Mouse (Mus musculus): ENCODE measurements at regions not wholly inside any gene's neighbourhood (a gene's known extent, or its start where the extent isn't known, plus 50 kb on each side); places are given as distances from the start of the nearest gene placed in this dataset.

DNA sequence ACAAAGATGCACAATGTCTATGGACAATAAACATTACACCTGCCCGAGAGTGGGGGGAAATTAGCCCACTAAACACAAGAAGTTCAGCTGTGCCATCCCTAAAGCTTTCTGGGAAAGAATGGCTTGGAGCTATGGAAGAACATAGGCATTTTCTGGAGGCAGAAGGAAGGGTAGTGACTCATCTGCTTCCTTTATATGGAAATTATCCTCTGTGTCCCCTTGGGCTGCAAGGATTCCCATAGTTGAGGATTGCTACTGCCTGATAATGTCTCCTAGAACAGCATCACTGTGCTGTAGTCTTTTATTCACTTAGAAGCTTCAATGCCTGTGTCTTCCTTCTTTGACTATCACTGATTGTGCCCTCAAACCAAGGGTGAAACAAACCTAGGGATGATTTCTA lies 157.3 kb upstream of the Rnd3 start:
- H3K4me1 ChIP-seq (ENCODE audit: control insufficient read depth in 2 of 2, insufficient read depth in 2 of 2, low read length in 2 of 2, poor library complexity in 1 of 2) = no peaks in the 10 kb centered on the region
- no peaks in the 10 kb centered on the region for H3K36me3 ChIP-seq (ENCODE audit: control insufficient read depth, insufficient read depth, low read length, poor library complexity, severe bottlenecking)
- no peak overlapping the region for H3K4me3 ChIP-seq (ENCODE audit: insufficient read depth in 1 of 2, low read depth in 1 of 2, low read length in 2 of 2, poor library complexity in 1 of 2, severe bottlenecking in 1 of 2)
- no peak for TF ChIP-seq MAFK (IDR thresholded peaks at IDR 0.05; ENCODE audit: insufficient read depth, low read depth, low read length)
- no peak for TF ChIP-seq ZNF384 (IDR thresholded peaks at IDR 0.05; ENCODE audit: low read depth, low read length)
- TF ChIP-seq ZC3H11A (IDR thresholded peaks at IDR 0.05; ENCODE audit: borderline replicate concordance, low read depth, low read length) = no peak
- H3K9me3 ChIP-seq (ENCODE audit: control insufficient read depth, insufficient read depth, low read depth, low read length) = no peaks in the 10 kb centered on the region
- in situ Hi-C loops (cut with MboI; ENCODE audit: low sequenced_read_pairs in 2 of 2, unreplicated experiment in 2 of 2) = no loop called here
- DNase-seq (ENCODE audit: low read depth, low spot score) = no peak
- H3K9ac ChIP-seq (ENCODE audit: insufficient read depth, low read depth, low read length, poor library complexity, severe bottlenecking) = no peak overlapping the region
- H3K27ac ChIP-seq (ENCODE audit: insufficient read depth, low read depth, low read length, poor library complexity, severe bottlenecking) = no peak overlapping the region

DNA sequence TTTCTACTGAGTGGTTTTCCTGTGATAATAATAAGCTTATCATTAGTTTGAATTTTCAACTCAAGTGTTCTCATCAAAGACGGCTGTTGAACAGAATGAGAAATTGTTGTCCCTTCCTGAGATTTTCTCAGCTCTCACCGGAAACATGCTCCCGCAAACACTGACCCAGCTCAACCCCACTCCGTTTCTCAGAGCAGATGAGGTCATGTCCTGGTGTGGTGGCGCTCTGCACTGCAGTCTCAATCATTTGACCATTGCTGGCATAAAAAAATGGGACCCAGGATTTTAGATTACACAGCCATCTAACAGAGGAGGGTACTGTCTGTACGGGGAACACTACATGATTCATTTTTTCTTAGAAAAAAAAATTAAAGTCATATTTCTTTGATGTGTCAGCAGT lies 156.5 kb upstream of the Rnd3 start:
- no peaks in the 10 kb centered on the region for H3K4me1 ChIP-seq (ENCODE audit: control insufficient read depth in 2 of 2, insufficient read depth in 2 of 2, low read length in 2 of 2, poor library complexity in 1 of 2)
- no peak overlapping the region for H3K9ac ChIP-seq (ENCODE audit: insufficient read depth, low read depth, low read length, poor library complexity, severe bottlenecking)
- TF ChIP-seq ZC3H11A (IDR thresholded peaks at IDR 0.05; ENCODE audit: borderline replicate concordance, low read depth, low read length) = no peak
- no peak for TF ChIP-seq MAFK (IDR thresholded peaks at IDR 0.05; ENCODE audit: insufficient read depth, low read depth, low read length)
- TF ChIP-seq ZNF384 (IDR thresholded peaks at IDR 0.05; ENCODE audit: low read depth, low read length) = no peak
- TF ChIP-seq HCFC1 (IDR thresholded peaks at IDR 0.05; ENCODE audit: borderline replicate concordance, insufficient read depth, low read length) = no peak
- TF ChIP-seq CHD2 (IDR thresholded peaks at IDR 0.05; ENCODE audit: low read depth, low read length) = no peak
- H3K4me3 ChIP-seq (ENCODE audit: insufficient read depth in 1 of 2, low read depth in 1 of 2, low read length in 2 of 2, poor library complexity in 1 of 2, severe bottlenecking in 1 of 2) = no peak overlapping the region
- H3K36me3 ChIP-seq (ENCODE audit: control insufficient read depth, insufficient read depth, low read length, poor library complexity, severe bottlenecking) = no peaks in the 10 kb centered on the region
- in situ Hi-C loops (cut with MboI; ENCODE audit: low sequenced_read_pairs in 2 of 2, unreplicated experiment in 2 of 2) = no loop called here
- H3K9me3 ChIP-seq (ENCODE audit: control insufficient read depth, insufficient read depth, low read depth, low read length) = no peaks in the 10 kb centered on the region
- H3K27ac ChIP-seq (ENCODE audit: insufficient read depth, low read depth, low read length, poor library complexity, severe bottlenecking) = no peak overlapping the region
- no peak for DNase-seq (ENCODE audit: low read depth, low spot score)

DNA sequence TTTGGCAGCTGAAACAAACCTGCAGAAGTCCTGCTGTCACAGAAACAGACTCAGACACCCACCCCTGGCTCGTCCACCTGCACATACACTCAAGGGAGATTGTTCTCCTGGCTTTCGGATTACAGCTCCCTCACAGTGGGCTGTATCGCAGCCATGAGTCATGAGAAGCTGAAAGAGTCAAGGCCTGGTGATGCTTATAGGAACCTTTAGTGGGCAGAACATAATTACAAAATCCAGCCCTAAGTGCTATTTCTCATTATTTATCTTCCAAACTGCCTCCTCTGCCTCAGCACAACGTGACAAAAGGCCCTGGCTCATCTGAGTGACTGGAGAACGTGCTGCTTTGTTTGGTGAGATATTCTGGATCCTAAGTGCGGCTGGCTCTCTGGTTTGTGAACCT lies 155.8 kb upstream of the Rnd3 start:
- H3K4me3 ChIP-seq (ENCODE audit: insufficient read depth in 1 of 2, low read depth in 1 of 2, low read length in 2 of 2, poor library complexity in 1 of 2, severe bottlenecking in 1 of 2) = no peak overlapping the region
- no peaks in the 10 kb centered on the region for H3K4me1 ChIP-seq (ENCODE audit: control insufficient read depth in 2 of 2, insufficient read depth in 2 of 2, low read length in 2 of 2, poor library complexity in 1 of 2)
- H3K27ac ChIP-seq (ENCODE audit: insufficient read depth, low read depth, low read length, poor library complexity, severe bottlenecking) = no peak overlapping the region
- H3K9ac ChIP-seq (ENCODE audit: insufficient read depth, low read depth, low read length, poor library complexity, severe bottlenecking) = no peak overlapping the region
- TF ChIP-seq ZNF384 (IDR thresholded peaks at IDR 0.05; ENCODE audit: low read depth, low read length) (no peak), MAFK (IDR thresholded peaks at IDR 0.05; ENCODE audit: insufficient read depth, low read depth, low read length) (no peak)
- H3K9me3 ChIP-seq (ENCODE audit: control insufficient read depth, insufficient read depth, low read depth, low read length) = no peaks in the 10 kb centered on the region
- no peak for DNase-seq (ENCODE audit: low read depth, low spot score)
- in situ Hi-C loops (cut with MboI; ENCODE audit: low sequenced_read_pairs in 2 of 2, unreplicated experiment in 2 of 2) = no loop called here
- no peaks in the 10 kb centered on the region for H3K36me3 ChIP-seq (ENCODE audit: control insufficient read depth, insufficient read depth, low read length, poor library complexity, severe bottlenecking)

DNA sequence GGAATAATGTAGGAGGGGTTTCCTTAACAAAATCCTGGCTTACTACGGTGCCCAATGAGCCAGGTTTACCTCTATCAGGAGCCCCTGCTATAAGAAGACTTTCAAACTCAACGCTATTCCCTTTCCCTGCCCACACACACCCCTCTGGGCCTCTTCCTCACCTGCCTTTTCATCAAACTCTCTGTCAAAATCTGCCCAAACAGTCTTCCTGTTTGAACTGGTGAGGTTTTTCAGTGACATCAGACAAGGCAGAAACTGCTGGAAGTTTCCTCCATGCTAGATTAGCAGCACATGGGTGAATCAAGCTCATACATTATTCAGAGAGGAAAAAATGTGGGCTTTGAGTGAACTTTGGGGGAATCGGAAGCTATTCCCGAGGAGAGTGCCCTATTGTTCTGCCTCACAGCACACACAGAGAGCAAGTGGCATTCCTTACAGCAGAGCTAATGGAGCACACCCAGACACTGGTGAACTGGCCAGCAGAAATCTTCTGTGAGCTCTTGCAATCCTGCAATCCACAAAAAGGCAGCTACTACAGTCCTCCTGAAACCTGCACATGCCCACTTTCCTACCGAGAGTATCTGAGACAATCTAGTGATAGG lies 141.8 kb upstream of the Rnd3 start:
- in situ Hi-C loops (cut with MboI; ENCODE audit: low sequenced_read_pairs in 2 of 2, unreplicated experiment in 2 of 2) = no loop called here
- no peak for DNase-seq (ENCODE audit: low read depth, low spot score)
- H3K36me3 ChIP-seq (ENCODE audit: control insufficient read depth, insufficient read depth, low read length, poor library complexity, severe bottlenecking) = no peaks in the 10 kb centered on the region
- no peak overlapping the region for H3K9ac ChIP-seq (ENCODE audit: insufficient read depth, low read depth, low read length, poor library complexity, severe bottlenecking)
- no peak overlapping the region for H3K27ac ChIP-seq (ENCODE audit: insufficient read depth, low read depth, low read length, poor library complexity, severe bottlenecking)
- no peaks in the 10 kb centered on the region for H3K4me1 ChIP-seq (ENCODE audit: control insufficient read depth in 2 of 2, insufficient read depth in 2 of 2, low read length in 2 of 2, poor library complexity in 1 of 2)
- H3K9me3 ChIP-seq (ENCODE audit: control insufficient read depth, insufficient read depth, low read depth, low read length) = no peaks in the 10 kb centered on the region
- no peak for TF ChIP-seq HCFC1 (IDR thresholded peaks at IDR 0.05; ENCODE audit: borderline replicate concordance, insufficient read depth, low read length)
- no peak for TF ChIP-seq ZNF384 (IDR thresholded peaks at IDR 0.05; ENCODE audit: low read depth, low read length)
- no peak for TF ChIP-seq ZC3H11A (IDR thresholded peaks at IDR 0.05; ENCODE audit: borderline replicate concordance, low read depth, low read length)
- TF ChIP-seq MAFK (IDR thresholded peaks at IDR 0.05; ENCODE audit: insufficient read depth, low read depth, low read length) = no peak
- no peak for TF ChIP-seq CHD2 (IDR thresholded peaks at IDR 0.05; ENCODE audit: low read depth, low read length)
- no peak overlapping the region for H3K4me3 ChIP-seq (ENCODE audit: insufficient read depth in 1 of 2, low read depth in 1 of 2, low read length in 2 of 2, poor library complexity in 1 of 2, severe bottlenecking in 1 of 2)

DNA sequence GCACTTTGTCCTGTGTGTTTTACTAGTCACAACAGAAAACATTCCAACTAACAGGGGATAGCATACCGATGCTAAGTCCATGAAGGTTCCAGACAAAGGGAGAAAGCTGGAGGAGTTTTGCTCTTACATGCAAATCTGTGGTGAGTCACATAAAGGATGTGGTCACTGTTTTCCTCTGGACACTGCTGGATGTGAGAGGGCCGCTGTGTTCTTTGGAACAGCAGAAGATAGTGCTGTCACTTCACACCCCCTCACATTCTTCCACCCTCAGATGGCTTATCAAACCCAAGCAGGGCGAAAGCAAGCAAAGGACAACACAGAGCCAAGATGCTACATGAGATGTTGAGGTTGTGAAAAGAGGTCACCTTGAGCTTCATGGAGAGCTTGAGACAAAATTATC lies 139.8 kb upstream of the Rnd3 start:
- Histone ChIP-seq H3K4me1 (ENCODE audit: control insufficient read depth in 2 of 2, insufficient read depth in 2 of 2, low read length in 2 of 2, poor library complexity in 1 of 2) (no peaks in the 10 kb centered on the region), H3K9me3 (ENCODE audit: control insufficient read depth, insufficient read depth, low read depth, low read length) (no peaks in the 10 kb centered on the region), H3K27ac (ENCODE audit: insufficient read depth, low read depth, low read length, poor library complexity, severe bottlenecking) (no peak overlapping the region), H3K36me3 (ENCODE audit: control insufficient read depth, insufficient read depth, low read length, poor library complexity, severe bottlenecking) (no peaks in the 10 kb centered on the region), H3K9ac (ENCODE audit: insufficient read depth, low read depth, low read length, poor library complexity, severe bottlenecking) (no peak overlapping the region), H3K4me3 (ENCODE audit: insufficient read depth in 1 of 2, low read depth in 1 of 2, low read length in 2 of 2, poor library complexity in 1 of 2, severe bottlenecking in 1 of 2) (no peak overlapping the region)
- no peak for DNase-seq (ENCODE audit: low read depth, low spot score)
- TF ChIP-seq HCFC1 (IDR thresholded peaks at IDR 0.05; ENCODE audit: borderline replicate concordance, insufficient read depth, low read length) (no peak), MAFK (IDR thresholded peaks at IDR 0.05; ENCODE audit: insufficient read depth, low read depth, low read length) (no peak), ZNF384 (IDR thresholded peaks at IDR 0.05; ENCODE audit: low read depth, low read length) (no peak)
- in situ Hi-C loops (cut with MboI; ENCODE audit: low sequenced_read_pairs in 2 of 2, unreplicated experiment in 2 of 2) = no loop called here

All from ES-E14 (cell line).